Mouse (Mus musculus): ENCODE data around the gene Hspg2. TPM values are rescaled to one million over a fixed set of nuclear protein-coding genes. Genes with fewer than 3 reads are reported as not detected.
"Not testable (repeated sequence)": the region's sequence is repeated elsewhere in the genome, so short reads cannot be mapped to it uniquely, and the experiment has no call there.

The Hspg2 gene
- polyA plus RNA-seq, 1 experiment from 2014 or later, result 21.0 TPM

GRCm38 (mm10) chr4:137577486-137577885 lies 108.9 kb downstream of the Hspg2 start:
- no peak overlapping the region for H3K9ac ChIP-seq (ENCODE audit: low read length)
- no peak for ATAC-seq (replicated peaks; ENCODE audit: low FRiP score)
- WGBS, result 95% methylated on average over 12 of the region's 12 CpGs
- H3K36me3 ChIP-seq (ENCODE audit: control insufficient read depth, insufficient read depth, low read length), result no peaks in the 10 kb centered on the region
- H3K4me1 ChIP-seq (replicated peaks; ENCODE audit: control insufficient read depth, insufficient read depth, low read length), result no peaks in the 10 kb centered on the region
- no peak overlapping the region for H3K27ac ChIP-seq (ENCODE audit: low read depth, low read length)
- H3K9me3 ChIP-seq (ENCODE audit: control insufficient read depth, low read length), result no peaks in the 10 kb centered on the region
- DNase-seq (ENCODE audit: low spot score), result peak; percentile 53
- no peak overlapping the region for H3K4me3 ChIP-seq (ENCODE audit: low read depth, low read length)
- no peak overlapping the region for H3K4me2 ChIP-seq (ENCODE audit: low read depth, low read length, severe bottlenecking)
- H3K27me3 ChIP-seq (ENCODE audit: control insufficient read depth, insufficient read depth, low read length), result no peaks in the 10 kb centered on the region; the same call in 1 of the 2 replicates

GRCm38 (mm10) chr4:137578181-137578845 lies 109.7 kb downstream of the Hspg2 start:
- no peaks in the 10 kb centered on the region for H3K9me3 ChIP-seq (ENCODE audit: control insufficient read depth, low read length)
- H3K9ac ChIP-seq (ENCODE audit: low read length), result peak overlapping the region; percentile 29; the same call in 1 of the 2 replicates
- ATAC-seq (replicated peaks; ENCODE audit: low FRiP score), result peak; percentile 46; the same call in 1 of the 2 replicates
- H3K36me3 ChIP-seq (ENCODE audit: control insufficient read depth, insufficient read depth, low read length), result no peaks in the 10 kb centered on the region
- WGBS, result 4% methylated on average over 39 of the region's 39 CpGs
- peak overlapping the region; percentile 27 for H3K4me3 ChIP-seq (ENCODE audit: low read depth, low read length)
- H3K27ac ChIP-seq (ENCODE audit: low read depth, low read length), result no peak overlapping the region
- peak overlapping the region; percentile 64 for H3K4me2 ChIP-seq (ENCODE audit: low read depth, low read length, severe bottlenecking)
- H3K27me3 ChIP-seq (ENCODE audit: control insufficient read depth, insufficient read depth, low read length), result no peaks in the 10 kb centered on the region; the same call in 1 of the 2 replicates
- H3K4me1 ChIP-seq (replicated peaks; ENCODE audit: control insufficient read depth, insufficient read depth, low read length), result no peaks in the 10 kb centered on the region
- DNase-seq (ENCODE audit: low spot score), result peak; percentile 87

GRCm38 (mm10) chr4:137579789-137580188 lies 111.2 kb downstream of the Hspg2 start:
- 54% methylated on average over 4 of the region's 4 CpGs for WGBS
- ATAC-seq (replicated peaks; ENCODE audit: low FRiP score), result no peak

GRCm38 (mm10) chr4:137580299-137580698 lies 111.7 kb downstream of the Hspg2 start:
- H3K27me3 ChIP-seq (ENCODE audit: control insufficient read depth, insufficient read depth, low read length), result no peaks in the 10 kb centered on the region; the same call in 1 of the 2 replicates
- ATAC-seq (replicated peaks; ENCODE audit: low FRiP score) (no peak), DNase-seq (ENCODE audit: low spot score) (no peak)
- H3K4me2 ChIP-seq (ENCODE audit: low read depth, low read length, severe bottlenecking), result no peak overlapping the region
- H3K9me3 ChIP-seq (ENCODE audit: control insufficient read depth, low read length), result no peaks in the 10 kb centered on the region
- H3K4me3 ChIP-seq (ENCODE audit: low read depth, low read length), result no peak overlapping the region
- no peak overlapping the region for H3K27ac ChIP-seq (ENCODE audit: low read depth, low read length)
- H3K9ac ChIP-seq (ENCODE audit: low read length), result no peak overlapping the region
- no peaks in the 10 kb centered on the region for H3K36me3 ChIP-seq (ENCODE audit: control insufficient read depth, insufficient read depth, low read length)
- 72% methylated on average over 2 of the region's 2 CpGs for WGBS
- H3K4me1 ChIP-seq (replicated peaks; ENCODE audit: control insufficient read depth, insufficient read depth, low read length), result no peaks in the 10 kb centered on the region

More at GRCm38 (mm10) chr4:137579789-137580188, 111.2 kb downstream of the Hspg2 start:
- no peak overlapping the region for H3K27ac ChIP-seq (ENCODE audit: low read depth, low read length)
- no peak overlapping the region for H3K4me3 ChIP-seq (ENCODE audit: low read depth, low read length)
- no peaks in the 10 kb centered on the region for H3K4me1 ChIP-seq (replicated peaks; ENCODE audit: control insufficient read depth, insufficient read depth, low read length)
- H3K9ac ChIP-seq (ENCODE audit: low read length), result no peak overlapping the region
- no peaks in the 10 kb centered on the region; the same call in 1 of the 2 replicates for H3K27me3 ChIP-seq (ENCODE audit: control insufficient read depth, insufficient read depth, low read length)
- no peaks in the 10 kb centered on the region for H3K9me3 ChIP-seq (ENCODE audit: control insufficient read depth, low read length)
- DNase-seq (ENCODE audit: low spot score), result no peak
- H3K36me3 ChIP-seq (ENCODE audit: control insufficient read depth, insufficient read depth, low read length), result no peaks in the 10 kb centered on the region
- H3K4me2 ChIP-seq (ENCODE audit: low read depth, low read length, severe bottlenecking), result no peak overlapping the region

GRCm38 (mm10) chr4:137581815-137582214 lies 113.2 kb downstream of the Hspg2 start:
- 37% methylated on average over 3 of the region's 3 CpGs for WGBS
- DNase-seq (ENCODE audit: low spot score), result no peak
- Histone ChIP-seq H3K27me3 (ENCODE audit: control insufficient read depth, insufficient read depth, low read length) (no peaks in the 10 kb centered on the region; the same call in 1 of the 2 replicates), H3K9me3 (ENCODE audit: control insufficient read depth, low read length) (no peaks in the 10 kb centered on the region), H3K27ac (ENCODE audit: low read depth, low read length) (no peak overlapping the region), H3K36me3 (ENCODE audit: control insufficient read depth, insufficient read depth, low read length) (no peaks in the 10 kb centered on the region), H3K4me2 (ENCODE audit: low read depth, low read length, severe bottlenecking) (no peak overlapping the region), H3K4me1 (replicated peaks; ENCODE audit: control insufficient read depth, insufficient read depth, low read length) (no peaks in the 10 kb centered on the region), H3K9ac (ENCODE audit: low read length) (no peak overlapping the region), H3K4me3 (ENCODE audit: low read depth, low read length) (no peak overlapping the region)
- ATAC-seq (replicated peaks; ENCODE audit: low FRiP score), result no peak

GRCm38 (mm10) chr4:137589095-137589494 lies 120.5 kb downstream of the Hspg2 start:
- not testable (repeated sequence) for ATAC-seq (replicated peaks; ENCODE audit: low FRiP score); H3K9ac ChIP-seq (ENCODE audit: low read length); H3K27me3 ChIP-seq (ENCODE audit: control insufficient read depth, insufficient read depth, low read length); H3K4me1 ChIP-seq (replicated peaks; ENCODE audit: control insufficient read depth, insufficient read depth, low read length); H3K4me2 ChIP-seq (ENCODE audit: low read depth, low read length, severe bottlenecking); H3K9me3 ChIP-seq (ENCODE audit: control insufficient read depth, low read length); DNase-seq (ENCODE audit: low spot score); H3K27ac ChIP-seq (ENCODE audit: low read depth, low read length); H3K4me3 ChIP-seq (ENCODE audit: low read depth, low read length); H3K36me3 ChIP-seq (ENCODE audit: control insufficient read depth, insufficient read depth, low read length)
- WGBS, result 86% methylated on average over 2 of the region's 3 CpGs

GRCm38 (mm10) chr4:137589586-137589985 lies 121.0 kb downstream of the Hspg2 start:
- no peak for ATAC-seq (replicated peaks; ENCODE audit: low FRiP score)
- no peak overlapping the region for H3K4me3 ChIP-seq (ENCODE audit: low read depth, low read length)
- no peaks in the 10 kb centered on the region for H3K36me3 ChIP-seq (ENCODE audit: control insufficient read depth, insufficient read depth, low read length)
- no peaks in the 10 kb centered on the region for H3K4me1 ChIP-seq (replicated peaks; ENCODE audit: control insufficient read depth, insufficient read depth, low read length)
- H3K27me3 ChIP-seq (ENCODE audit: control insufficient read depth, insufficient read depth, low read length), result no peaks in the 10 kb centered on the region
- no peaks in the 10 kb centered on the region for H3K9me3 ChIP-seq (ENCODE audit: control insufficient read depth, low read length)
- DNase-seq (ENCODE audit: low spot score), result no peak
- 87% methylated on average over 3 of the region's 3 CpGs for WGBS
- no peak overlapping the region for H3K9ac ChIP-seq (ENCODE audit: low read length)
- H3K27ac ChIP-seq (ENCODE audit: low read depth, low read length), result no peak overlapping the region
- H3K4me2 ChIP-seq (ENCODE audit: low read depth, low read length, severe bottlenecking), result no peak overlapping the region

- H3K4me1 ChIP-seq (replicated peaks; ENCODE audit: control insufficient read depth, insufficient read depth, low read length), result peaks cover 4% of the 10 kb centered on the region; the same call in 1 of the 2 replicates
- H3K36me3 ChIP-seq (ENCODE audit: control insufficient read depth, insufficient read depth, low read length), result no peaks in the 10 kb centered on the region
- 95% methylated on average over 4 of the region's 4 CpGs for WGBS
These were observed 122.4 kb downstream of the Hspg2 start for GRCm38 (mm10) chr4:137590961-137591360.

More at GRCm38 (mm10) chr4:137590961-137591360, 122.4 kb downstream of the Hspg2 start:
- Histone ChIP-seq H3K27ac (ENCODE audit: low read depth, low read length) (no peak overlapping the region), H3K9me3 (ENCODE audit: control insufficient read depth, low read length) (no peaks in the 10 kb centered on the region), H3K9ac (ENCODE audit: low read length) (no peak overlapping the region), H3K4me3 (ENCODE audit: low read depth, low read length) (no peak overlapping the region), H3K4me2 (ENCODE audit: low read depth, low read length, severe bottlenecking) (no peak overlapping the region), H3K27me3 (ENCODE audit: control insufficient read depth, insufficient read depth, low read length) (no peaks in the 10 kb centered on the region)
- DNase-seq (ENCODE audit: low spot score), result no peak
- no peak for ATAC-seq (replicated peaks; ENCODE audit: low FRiP score)

All from forebrain, embryonic 11.5 days (tissue).